Mouse (Mus musculus) kidney, adult 8-10 months (tissue): ENCODE data around the gene Tmem104.

Source experiments
- DNase-seq, 2 experiments: peaks; one replicate each; pipeline ENCODE4 v3.0.0; 2022

Gene Tmem104

DNA sequence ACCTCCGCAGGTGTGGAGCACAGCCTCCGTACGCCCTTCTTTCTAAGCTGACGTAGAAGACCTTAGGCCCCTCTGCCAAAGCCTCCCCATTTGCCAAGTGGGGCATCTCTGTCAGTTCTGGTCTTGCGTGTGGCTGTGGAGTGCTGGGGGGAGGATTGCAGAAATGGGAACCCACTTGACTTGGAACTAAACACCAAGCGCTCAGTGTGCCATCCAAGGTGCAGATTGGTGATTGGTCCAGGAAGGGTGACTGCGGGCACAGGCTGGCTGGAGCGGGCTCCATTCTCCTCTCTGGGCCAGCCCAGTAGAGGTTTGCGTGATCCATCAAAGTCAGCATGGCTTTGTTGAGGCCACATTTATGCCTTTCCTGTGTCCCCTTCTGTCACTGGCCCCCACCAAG, 15.5 kb downstream of the Tmem104 start:
- DNase-seq: no peak

DNA sequence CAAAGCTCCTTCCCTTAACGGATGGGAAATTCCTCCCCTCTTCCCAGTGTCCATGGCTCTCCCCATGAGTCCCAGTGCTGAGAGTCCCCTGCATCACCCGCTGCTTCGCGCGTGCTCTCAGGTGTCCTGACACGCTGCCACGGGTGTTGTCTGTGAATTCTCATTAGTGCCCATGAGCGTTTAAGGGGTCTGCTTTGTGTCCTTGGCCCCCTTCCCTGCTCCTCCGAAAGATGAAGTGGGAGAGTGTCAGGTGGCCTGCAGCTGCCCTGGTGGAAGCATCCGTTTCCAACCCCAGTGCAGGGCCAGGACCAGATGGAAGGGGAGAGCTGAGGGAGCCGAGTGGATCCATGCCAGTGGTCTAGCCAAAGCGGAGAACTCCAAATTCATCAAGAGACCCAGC, 20.8 kb downstream of the Tmem104 start:
- DNase-seq: no peak

DNA sequence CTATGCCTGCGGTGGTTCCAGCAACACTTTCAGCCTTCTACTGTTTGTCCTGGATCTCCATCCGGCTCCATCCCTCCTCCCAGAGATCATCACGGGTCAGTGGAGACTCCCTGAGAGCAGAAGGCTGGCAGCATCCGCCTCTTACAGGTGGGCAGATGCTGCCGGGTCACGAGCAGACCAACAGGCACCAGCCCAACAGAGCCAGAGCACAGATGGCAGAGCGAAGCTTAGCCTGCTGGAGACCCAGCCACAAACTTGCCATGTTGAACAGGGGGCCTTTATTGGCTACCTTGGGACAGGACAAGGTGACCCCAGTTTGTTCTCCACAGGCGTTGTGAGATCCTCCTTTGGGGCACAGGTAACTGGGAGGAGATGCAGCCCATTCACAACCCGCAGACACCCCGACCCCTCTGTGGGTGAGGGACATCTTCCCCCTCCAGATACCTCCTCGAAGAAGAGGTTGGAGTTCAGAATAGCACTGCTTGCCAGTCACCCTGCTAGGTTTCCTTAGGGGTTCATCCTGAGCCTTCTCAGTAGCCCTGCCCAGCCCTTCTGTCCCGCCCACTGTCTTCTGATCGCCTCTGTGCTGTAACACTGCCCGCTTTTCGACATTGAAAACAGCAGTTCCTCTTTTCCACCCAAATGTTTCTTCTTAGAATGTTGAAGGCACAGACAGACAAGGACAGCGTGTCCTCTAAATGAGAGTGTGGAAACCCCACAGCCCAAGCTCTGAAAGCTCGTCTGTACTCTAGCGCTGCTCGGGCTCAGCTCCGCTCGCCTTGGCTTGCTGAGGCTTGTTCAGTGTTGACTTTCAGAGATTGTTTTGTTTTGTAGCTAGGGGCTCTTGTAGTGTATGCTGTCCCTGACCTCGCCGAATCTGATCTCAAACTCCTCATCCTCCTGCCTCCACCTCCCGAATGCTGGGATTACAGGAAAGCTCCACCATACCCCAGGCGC, 21.8 kb downstream of the Tmem104 start:
- DNase-seq: no peak

DNA sequence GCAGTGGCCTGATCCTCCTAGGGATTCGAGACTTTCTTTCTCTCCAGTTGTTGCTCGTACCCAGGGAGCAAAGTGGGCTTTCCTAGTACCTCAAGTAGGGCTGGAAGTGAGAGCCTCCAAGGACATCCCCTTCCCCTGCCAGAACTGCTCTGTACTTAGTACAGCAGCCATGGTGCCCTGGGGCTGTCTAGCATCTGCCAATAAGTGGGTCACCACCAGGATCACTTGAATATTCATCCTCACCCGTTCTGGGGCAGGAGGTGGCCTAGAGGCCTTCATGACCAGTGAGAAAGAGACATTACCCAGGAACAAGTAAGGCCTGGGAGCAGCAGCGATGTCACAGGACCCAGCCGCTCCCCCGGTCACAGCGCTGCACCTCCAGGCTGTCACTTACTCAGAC, 22.7 kb downstream of the Tmem104 start:
- no peak for DNase-seq

DNA sequence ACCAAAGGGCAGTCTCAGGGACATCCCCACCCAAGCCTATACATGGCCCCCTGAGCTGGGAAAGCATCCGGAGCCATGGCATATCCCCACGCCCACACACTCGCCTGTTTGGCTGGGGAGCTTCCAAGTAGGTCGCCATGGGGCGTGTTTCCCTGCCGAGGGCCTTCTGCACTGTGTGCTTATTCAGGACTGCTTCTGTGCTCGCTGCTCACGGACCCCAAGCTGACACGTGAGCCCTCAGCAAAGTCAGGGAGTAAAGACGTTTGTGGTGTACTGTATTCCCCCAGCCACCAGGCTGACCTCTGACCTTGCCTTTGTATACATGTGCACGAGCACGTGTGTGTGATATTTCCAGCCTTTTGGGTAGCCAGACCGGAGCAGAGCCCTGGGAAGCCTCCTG, 24.8 kb downstream of the Tmem104 start:
- no peak for DNase-seq

DNA sequence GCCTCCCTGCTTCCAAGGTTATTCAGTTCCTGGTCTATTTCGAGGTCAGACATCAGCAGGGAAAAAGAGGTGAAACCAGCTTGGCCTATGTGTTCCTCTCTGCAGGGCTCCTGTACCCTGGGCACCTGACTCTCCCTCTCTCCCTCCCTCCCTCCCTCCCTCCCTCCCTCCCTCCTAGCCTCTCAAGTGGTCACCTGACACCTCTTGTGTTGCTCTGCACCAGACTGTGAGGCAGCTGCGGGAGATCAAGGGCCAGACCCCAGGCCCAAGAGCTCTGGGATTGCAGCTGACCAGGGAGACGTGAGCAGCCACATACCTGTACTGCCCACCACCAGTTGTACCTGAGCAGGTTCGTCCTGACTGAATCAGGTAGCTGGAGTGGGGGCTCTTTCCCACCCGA, 27.8 kb downstream of the Tmem104 start:
- DNase-seq: no peak

DNA sequence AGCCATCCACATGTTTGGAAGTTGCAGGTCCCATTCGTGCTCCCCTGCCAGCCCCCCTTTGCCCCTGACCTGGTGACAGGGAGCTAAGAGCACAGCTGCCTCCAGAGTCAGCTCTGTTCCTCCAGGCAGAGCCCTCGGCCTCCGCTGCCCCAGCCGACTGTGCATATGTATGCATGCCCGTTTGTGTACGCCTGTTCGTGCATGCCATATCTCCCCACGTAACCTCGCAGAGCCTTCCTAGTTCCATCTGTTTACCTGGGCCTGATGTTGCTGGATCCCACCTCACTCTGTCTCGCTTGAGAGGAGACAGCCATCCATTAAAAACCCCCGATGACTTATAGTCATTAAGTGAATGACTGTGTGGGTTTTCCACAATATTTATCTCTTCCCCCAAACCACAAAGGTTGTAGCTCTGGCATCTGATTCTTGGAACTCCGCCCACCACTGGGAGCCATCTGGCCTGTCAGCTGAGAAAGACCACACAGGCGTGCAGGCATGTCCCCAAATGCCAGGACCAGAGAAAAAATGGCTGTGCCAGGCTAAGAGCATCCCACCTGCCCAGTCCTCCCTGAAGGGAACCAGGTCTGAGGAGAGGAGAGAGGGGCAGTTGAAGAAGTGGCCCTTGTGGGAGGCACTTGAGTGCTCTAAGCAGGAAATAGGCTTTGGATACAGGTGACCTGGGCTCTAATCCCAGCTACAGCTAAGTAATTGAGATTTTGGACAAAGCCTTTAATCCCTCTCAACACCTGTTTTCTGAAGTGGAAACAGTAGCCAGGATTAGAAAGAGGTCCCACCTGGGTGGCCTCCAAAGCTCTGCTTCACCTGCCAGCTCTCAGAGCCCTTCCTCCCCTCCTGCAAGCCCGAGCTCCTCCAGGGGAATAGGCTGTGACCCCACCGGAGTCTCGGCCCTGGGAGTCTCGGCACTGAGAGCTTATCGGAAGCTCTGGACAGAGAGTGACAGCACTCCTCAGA, 30.4 kb downstream of the Tmem104 start:
- DNase-seq: no peak

DNA sequence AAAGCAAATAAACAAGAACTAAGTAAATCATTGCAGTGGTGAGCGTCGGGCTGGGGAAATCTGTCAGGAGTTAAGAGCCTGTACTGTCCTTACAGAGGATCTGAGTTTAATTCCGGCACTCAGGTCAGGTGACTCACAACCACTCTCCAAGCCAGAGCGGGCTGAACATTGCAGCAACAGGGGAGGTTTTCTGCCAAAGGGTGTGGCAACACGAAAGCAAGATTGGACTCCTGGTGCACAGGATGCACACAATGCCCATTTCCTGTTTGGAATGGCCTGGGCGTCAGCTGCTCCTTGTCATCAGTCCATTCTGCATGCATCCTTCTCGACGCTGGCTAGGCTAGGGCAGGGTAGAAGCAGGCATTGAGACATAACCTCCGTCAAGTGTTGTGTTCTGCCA, 32.0 kb downstream of the Tmem104 start:
- no peak for DNase-seq

DNA sequence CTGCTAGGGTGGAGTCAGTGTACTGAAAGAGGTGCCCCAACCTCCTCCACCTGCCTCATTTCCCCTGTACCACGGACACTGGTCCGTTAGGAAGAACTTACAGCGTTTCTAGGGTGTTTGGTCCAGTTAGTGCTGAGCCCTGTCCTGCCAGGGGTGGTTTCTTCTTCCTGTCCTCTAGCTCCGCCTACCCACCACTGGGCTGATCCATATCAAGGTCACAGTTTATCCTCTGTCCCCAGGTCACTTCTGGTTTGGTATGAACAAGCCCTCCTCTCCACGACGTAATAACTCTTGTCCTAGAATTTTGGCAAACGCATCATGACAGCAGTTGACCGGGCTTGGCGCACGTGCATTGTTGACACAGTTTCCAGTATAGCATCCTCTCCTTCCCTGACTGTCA, 32.4 kb downstream of the Tmem104 start:
- no peak for DNase-seq

DNA sequence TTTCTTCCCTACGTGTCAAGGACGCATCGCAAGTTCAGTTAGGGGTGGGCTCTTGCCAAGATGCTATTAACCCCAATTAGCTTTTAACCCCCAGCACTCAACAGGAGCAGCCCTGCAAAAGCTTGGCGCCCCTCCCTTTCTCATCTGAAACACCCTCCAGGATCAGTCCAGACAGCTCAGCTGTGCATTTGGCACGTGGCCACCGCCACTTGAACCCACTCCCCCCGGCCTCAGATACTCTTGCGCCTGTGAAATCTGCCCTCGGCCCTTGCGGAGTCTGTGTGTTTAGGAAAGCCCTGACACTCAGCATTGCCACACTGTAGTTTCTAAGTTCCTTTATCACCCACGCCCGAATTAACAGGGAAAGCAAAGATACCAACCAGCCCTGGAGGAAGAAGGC, 34.8 kb downstream of the Tmem104 start:
- no peak for DNase-seq

DNA sequence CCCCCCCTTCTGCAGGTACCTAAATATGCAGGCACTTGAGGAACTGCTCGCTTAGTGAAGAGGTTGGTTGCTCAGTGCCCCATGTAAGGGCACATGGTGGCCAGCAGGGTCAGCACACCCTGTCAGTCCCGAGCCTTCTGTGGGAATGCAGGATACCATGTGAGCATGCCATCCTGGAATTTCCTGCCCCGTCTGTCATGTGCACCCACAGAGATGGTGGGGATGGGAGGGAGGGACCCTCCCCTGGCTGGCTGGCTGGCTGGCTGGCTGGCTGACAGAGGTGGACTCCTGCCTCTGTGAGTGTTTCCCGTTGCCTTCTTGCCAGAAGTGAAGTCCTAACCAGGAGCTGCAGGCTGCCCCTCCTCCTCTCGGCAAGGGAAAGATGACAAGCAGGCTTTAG, 35.3 kb downstream of the Tmem104 start:
- no peak for DNase-seq

DNA sequence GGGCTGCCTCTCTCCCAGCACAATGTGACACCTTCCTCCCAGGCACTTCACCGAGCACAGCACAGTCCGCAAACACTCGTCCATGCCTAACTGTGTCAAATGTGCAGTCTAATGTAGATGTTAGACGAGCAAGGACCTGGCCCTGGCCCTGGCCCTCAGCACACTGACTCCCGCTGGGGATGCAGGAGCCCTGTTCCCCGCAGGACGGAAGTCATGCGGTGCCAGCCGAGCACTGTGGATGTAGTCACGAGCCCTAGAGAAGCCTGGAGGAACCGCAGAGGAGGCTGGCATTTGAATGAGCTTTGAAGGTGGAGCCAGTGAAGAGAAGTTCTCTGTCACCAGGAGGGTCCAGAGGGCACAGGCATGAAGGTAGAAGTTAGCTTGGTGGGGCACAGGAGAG, 36.2 kb downstream of the Tmem104 start:
- DNase-seq: no peak

DNA sequence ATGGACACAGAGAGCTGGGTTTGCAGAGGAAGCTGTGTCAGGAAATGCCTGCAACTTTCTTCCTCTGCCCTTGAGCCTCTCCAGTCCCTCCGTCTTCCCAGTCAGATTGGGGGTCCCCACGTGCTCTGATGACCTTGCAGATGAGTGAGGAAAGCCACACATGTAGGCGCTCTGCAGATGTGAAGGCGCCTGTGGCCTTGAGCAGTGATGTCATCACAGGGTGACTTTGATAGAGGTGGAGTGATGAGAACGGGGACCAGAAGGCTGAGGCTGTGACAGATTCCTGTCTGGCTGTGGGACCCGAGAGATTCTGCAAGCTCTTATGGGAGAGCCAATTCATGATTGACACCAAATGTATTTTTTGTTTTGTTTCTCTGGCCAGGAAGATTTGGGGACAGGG, 36.6 kb downstream of the Tmem104 start:
- DNase-seq: no peak

DNA sequence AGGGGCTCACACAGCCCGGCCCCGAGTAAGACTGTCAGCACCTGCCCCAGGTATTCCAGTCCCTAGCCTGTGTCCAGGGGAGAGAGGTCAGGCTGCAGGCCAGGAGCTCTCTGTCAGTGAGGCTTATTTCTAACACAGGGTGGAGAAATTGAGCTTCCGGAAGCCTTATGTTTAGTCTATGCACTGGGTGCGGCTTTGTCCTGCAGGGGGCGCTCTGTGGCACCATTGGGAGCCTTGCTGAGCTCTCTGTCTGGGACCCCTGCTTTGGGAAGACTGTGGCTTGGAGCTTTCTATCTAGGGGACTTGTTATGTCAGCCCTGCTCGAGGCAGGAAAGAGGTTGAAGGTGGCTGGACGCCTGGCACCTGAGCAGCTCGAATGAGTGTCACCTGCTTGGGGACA, 37.6 kb downstream of the Tmem104 start:
- peak in 1 of 2 experiments; percentile 42 for DNase-seq

DNA sequence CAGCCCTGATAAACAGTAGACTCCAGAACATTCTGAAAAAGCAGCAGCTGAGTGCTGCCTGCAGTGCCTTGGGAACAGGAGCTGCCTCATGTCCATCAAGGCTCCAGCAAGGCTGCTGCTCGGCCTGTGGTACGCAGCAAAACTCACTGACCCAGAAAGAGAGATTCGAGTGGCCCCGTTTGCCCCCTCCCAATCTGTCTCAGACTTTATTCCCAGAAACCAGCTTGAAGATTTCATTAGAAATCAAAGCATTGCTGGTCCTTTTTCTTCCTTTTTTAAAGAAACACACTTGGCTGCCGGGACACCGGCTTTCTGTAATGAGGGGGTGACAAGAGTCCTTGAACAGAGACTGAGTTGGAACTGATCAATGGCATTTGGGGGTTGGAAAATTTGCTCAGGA, 38.0 kb downstream of the Tmem104 start:
- DNase-seq: no peak

DNA sequence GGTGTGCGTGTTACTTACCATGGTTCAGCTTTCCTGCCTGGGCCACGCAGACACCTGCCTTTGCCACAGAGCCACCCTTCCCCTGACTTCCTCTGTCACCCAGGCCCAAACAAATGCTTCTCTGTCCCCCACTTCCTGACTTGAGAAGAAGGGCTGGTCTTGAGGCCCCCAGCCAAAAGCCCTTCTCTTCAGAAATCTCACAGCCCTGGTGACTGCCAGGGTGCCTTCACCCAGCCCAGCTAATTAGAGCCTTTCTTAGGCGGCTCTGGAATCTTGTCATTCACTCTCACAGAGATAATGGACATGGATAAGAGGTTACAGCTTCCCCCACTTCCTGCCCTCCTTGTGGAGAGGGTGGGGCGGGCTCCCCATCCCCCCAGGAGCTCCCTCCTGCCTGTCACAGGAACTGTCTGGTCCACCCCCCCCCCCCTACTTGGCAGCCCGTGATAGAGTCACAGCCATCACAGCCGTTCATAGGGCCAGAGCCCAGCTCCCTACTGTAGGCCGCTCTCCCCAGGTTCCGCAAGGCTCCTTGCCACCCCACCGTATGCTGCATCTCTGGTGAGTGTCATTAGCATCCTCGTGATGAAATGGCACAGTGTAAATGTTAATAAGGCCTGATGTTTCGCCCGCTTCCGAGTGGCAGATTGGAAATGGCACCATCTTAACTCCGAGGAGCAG, 39.7 kb downstream of the Tmem104 start:
- no peak for DNase-seq

DNA sequence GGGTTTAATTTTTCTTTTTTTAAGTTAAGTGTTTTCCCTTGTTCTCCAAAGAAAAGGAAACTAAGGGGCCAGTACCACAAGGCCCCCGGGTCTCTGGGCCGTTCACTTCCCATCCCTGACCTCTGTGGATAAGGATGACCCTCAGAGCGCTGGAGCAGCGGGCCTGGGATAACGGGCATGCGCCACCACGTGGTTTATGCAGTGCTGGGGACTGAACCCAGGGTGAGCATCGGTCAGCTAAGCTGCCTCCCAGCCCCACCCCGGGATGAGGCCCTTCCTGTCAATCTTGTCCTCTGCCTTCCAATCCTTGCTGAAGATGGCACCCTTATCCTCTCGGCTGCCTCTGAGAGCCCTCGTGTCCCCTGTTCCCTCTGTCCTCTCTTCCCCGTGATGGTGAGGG, 40.4 kb downstream of the Tmem104 start:
- DNase-seq: no peak

DNA sequence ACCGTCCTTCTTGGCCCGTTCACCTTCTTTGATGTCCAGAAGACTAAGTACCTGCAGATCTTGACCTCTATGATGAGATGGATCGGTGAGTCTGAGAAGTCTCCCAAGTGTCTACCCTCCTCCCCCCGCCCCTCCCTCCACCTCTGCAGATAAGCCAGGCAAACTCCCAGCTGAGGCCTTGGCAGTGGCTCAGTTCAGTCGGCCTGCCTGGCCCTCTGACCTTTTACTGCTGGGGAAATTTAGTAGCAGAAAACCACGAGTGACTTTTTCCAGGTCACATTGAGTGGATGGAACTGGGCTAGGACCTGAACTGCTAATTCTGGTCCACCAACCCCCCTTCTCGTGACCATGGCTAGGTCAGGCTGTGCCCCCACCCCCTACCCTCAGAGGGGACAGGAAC, 41.1 kb downstream of the Tmem104 start:
- DNase-seq: no peak

DNA sequence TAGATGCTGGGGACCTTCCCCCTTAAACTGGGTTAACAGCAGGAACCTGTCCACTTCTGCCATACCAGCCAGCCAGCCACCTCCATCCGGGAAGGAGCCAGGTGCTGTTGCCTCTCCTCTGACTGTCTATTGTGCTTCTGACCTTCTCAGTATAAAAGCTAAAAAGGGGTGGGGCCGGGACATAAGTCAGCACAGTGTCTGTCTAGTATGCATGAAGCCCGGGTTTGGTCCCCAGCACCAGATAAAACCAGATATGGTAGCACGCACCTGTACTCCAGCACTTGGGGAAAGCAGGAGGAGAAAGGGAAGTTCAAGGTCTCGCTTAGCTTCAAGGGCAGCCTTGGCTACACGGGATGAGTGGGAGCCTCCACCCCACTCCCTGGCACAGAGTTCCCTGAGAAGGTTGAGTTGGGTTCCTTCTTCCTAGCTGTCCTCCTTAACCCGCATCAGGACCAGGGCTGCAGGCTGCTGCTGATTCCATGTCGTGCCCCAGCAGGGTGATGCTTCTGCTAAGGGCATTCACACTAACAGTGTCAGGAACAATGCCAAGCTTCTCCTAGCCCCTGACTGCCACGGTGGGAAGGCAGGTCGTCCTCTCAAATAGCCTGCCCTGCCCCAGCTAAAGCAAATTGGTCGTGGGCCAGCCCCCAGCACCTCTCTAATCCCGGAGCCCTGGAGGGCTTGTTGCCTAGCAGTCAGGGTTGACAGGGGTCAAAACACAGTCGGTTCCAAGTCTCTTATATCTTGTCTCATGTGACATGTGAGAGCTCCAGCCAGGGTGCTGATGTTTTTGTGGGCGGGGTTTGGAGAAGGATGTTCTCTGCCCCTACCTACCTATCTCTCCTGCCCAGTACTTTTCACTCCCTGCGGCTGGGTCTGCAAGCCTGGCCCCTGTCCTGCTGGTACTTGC, 42.0 kb downstream of the Tmem104 start:
- no peak for DNase-seq

DNA sequence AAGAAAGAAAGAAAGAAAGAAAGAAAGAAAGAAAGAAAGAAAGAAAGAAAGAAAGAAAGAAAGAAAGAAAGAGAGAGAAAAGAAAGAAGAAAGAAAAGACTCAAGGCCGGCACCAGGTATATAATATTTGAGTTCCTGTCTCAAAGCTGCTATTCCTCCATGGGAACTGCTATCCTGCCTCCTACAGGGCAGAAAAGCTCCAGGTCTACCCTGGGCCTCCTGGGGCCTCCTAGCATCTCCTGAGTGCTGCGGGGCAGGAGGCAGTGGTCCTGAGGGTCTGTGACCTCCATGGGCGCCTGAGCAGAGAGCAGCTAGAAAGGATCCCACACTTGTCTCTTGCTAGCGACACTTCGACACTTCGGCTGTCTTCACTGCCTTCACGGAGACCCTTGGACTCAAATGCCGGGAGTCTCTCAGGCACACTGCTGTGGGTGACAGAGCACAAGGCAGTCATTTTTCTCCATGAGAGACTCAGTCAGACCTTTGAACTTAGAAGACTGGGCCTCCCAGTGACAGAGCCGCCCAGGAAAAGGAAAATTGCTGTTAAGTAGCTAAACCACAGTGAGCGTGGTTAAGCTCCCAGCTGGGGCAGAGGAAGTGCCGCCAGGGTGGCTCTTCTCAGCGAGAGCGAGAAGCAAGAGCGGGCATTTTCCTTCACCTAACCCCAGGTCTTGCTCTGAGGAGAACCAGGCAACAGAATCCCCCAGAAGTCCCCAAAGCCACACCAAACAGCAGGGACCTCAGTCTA, 44.1 kb downstream of the Tmem104 start:
- peak; percentile 54 to 57 for DNase-seq

DNA sequence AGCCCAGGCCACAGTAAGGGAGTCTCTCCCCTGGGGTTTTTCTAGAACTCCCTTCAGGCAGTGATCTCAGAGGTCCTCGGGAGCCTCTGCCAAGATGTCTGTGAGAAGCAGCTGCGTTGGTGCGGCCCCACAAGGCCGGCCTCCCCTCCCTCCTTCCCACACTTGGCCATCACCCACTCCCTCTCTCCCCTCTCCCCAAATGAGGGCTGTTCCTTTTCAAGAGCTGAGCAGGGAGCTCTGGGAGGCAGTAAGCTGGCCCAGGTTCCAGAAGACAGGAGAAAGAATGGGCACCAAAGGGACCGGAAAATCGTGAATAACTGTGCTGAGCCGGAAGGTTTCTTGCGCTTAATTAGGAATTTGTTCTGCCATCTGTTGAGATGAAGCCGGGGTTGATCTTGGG, 44.6 kb downstream of the Tmem104 start:
- no peak for DNase-seq
